Mouse (Mus musculus) retina, embryonic 14.5 days (tissue): ENCODE measurements around the gene Phc3.

ENCODE experiments used
- DNase-seq: peaks from one replicate; pipeline ENCODE4 v3.0.0-alpha.2; 2015; ENCODE audit warnings: low spot score

Phc3 gene

DNA sequence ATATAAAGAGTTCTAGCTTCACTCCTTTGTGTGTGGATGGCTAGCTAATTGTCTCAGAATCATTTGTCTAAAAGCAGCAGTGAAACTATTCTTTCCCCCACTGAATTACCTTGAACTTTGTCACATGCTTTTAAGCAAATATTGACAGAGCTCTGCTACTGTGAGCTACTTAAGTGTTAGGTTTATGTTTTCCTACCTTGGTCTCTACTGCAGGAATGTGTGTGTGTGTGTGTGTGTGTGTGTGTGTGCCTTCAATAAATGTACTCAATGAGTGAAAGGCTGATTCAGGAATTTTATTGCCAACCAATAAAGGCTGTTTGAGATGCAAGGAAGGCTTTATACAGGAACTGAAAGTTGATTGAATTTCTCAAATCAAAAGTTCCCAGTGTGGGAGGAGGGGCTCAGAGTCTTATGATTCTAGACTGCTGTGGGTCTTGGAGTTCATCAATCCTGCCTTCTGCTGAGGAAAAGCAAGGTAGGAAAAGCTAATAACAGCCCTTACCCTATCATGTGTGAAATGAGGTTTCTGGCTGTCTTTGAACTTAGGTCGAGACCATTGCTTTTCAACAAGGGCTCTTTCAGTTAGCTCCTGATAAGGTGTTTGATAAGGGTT, 7.9 kb upstream of the Phc3 start:
- DNase-seq = no peak

DNA sequence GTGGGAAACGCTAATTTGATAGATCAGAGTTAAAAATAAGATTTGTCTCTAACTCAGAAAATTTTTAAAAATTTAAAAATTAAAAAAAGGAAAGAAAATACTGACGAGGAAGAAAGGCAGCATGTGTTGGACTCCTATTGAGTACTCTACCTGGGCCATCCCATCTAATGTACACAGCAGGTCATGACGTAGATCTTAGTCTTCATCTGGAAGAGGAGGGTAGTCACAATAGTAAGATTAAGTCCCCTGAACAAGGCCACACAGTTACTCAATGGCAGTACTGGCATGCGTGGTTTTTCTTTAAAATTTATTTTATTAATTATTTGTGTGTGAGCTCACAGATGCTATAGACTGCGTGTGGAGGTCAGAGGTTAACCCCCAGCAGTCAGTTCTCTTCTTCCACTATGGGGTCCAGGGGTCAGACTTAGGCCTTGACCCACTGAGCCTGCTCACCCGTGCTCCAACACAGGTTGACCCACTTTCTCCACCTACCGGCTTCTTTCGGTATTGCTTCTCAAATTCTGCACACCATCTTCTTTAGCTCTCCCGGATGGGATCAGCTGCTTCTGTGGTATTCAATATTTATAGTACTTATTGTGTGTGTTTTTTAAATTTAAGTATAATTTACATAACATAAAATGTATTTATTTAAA, 6.0 kb upstream of the Phc3 start:
- DNase-seq = peak; percentile 91

DNA sequence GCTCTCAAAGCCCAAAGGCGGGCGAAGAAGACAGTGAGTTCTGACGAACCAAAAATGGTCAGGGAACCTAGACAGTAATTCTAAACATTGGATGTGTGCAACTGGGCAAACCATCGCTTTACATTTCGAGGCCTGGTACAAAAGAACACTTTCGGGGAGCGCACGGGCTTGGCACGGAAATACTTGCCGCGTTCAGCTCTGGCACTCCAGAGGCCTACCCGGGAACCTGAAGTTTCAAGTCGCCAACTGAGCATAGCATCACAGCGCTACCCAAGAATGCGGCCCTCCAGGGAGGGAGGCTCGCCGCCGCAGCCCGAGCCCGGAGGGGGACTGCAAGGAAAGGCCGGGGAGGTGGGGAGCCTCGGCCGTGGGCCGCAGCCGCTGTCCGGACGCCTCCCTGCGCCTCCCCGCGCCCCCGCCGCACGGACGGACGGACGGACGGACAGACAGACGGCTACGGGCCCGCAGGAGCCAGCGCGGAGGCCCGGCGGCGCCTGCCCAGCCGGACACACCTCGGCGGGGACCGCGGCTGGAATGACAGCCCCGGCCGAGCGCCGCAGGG, 603 bp downstream of the Phc3 start:
- peak; percentile 55 for DNase-seq

DNA sequence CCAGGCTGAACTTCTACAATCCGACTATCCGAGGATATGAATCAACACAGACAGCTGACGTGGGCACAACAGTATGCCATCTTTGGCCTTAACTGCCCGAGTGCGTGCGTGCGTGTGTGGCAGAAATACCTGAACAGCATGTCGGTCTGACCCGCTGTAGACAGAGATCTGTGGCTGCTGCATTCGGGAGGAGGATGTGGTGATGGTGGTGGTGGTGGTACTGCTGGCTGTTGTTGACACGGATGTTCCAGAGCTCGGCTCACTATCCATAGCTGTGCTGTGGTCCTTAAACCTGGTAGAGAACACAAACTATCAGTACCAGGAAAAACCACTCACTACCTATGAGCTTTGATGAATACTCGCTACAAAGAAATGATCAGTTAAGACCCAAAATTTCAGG, 3.6 kb downstream of the Phc3 start:
- no peak for DNase-seq

DNA sequence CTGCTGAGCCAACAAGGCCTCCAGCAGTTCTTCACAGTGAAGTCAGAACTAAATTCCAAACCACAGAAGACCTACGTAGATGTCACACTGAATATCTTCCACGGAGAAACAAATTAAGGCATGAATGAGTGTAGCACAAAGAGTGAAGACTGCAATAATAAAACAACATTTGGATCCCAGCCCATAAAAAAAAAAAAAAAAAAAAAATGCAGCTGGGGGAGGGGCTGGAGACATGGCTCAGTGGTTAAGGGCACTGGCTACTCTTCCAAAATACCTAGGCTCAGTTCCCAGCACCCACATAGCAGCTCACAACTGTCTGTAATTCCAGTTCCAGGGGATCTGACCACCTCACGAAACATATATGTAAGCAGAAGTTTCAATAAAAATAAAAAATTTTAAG, 5.0 kb downstream of the Phc3 start:
- DNase-seq = no peak

DNA sequence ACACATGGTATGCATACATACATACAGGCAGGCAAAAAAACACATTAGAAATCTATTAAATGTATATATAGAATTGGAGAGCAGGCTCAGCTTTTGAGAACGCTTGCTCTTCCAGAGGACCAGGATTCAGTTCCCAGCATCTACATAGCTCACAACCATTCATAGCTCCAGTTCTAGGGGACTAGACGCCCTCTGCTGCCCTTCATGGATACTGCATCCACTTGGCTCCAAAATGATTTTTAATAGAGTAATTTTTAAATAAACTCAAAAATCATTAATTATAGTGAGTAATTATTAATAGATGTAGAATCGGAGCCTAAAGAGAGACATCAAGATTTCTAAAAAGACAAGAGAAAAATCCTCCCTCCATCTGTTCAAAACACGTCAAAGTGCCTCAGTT, 6.1 kb downstream of the Phc3 start:
- DNase-seq = no peak

DNA sequence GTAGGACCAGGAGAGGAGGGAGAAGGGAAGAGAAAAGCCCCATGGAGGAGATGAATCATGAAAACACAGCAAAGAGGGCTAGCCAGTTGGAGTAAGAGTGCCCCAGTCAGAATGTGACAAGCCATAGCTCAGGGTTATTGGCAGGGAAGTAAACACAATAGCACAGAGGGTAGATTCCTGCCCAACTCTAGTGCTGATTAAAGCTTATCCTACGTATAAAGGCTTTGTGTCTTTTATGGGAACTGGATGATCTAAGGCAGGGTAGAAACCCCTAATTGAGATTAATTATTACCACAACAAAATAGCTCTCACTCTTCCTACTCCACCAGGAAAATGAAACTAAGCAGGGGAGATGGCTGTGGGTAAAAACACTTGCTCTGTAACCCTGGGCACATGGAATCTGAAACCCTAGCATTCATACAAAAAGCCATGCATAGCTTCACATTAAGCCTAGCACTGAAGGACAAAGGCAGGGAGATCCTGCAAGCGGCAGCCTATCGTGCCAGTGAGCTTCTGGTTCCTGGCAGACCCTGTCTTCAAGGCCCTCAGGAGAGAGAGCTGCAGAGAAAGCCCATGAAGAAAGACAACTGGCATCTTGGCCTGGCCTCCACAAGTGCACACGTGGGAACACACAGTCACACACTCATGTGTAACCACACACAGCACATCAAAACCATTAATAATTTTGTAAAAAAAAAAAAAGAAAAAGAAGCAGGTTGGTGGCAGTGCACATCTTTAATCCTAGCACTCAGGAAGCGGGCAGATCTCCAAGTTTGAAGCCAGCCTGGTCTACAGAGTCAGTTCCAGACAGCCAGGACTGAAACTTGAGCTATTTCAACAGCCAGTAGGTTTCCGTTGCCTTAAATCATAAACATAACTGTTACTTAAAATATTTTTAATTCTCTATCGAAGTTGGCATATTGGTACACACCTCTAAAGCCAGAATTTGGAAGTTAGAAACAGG, 9.1 kb downstream of the Phc3 start:
- no peak for DNase-seq

DNA sequence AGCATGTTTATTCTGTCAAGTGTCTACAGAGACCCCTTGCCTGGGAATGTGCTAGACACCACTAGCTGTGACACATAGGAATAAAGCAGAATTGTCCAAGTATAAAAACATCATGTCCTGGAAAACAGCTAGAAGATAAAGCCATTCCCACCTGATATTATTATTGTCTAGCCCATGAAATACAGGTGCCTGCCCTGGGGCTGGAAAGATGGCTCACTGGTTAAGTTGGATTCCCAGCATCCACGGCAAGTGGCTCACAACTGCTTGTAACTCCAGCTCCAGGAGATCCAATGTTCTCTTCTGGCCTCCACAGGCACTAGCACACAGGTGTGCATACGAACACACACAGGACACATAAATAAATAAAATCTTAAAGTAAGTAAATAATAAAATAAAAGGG, 10.5 kb downstream of the Phc3 start:
- no peak for DNase-seq

DNA sequence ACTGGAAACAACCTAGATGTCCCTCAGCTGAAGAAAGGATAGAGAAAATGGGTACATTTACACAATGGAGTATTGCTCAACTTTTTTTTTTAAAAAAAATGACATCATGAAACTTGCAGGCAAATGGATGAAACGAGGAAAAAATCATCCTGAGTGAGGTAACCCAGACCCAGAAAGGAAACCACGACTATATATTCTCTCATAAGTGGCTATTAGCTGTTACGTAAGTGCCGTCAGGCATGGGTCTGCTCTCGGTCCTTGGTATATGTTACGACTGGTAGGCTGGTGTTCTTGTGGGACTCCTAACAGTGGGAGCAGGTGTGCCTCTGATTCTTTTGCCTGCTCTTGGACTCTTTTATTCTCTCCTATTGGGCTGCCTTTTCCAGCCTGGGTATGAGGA, 12.9 kb downstream of the Phc3 start:
- DNase-seq = no peak

DNA sequence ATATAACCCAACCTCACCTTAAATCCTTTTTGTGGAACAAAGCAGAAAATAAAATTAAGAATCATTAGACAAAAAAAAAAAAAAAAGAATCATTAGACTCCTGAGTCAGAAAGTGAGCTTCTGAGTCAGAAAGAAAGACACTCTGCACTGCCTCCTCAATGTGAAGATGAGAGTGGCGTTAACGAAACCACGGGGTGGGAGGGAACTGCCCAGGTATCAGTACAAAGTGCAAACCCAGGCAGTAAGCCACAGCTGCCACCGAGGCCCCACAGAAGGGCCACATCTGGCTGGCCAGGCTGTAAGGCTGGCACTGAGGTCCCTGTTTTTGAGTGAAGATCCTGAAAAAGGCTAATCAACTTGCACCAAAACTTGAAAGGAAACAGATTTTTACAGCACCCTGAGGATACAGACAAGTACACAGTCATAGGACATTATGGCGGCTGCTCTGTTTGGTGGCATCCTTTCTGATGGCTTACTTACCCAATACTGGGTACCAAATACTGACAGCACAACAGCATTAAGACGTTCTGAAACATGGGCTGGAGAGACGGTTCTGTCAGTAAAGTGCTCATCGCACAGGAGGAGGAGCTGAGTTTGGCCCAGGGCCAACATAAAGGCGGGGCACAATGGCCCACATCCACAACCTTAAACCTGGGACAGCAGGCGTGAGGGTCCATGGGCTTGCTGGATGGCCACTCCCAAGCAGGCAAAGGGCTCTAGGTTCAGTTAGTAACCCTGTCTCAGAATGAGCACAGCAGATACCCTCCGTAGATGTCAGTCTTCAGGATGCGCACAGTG, 16.7 kb downstream of the Phc3 start:
- no peak for DNase-seq

DNA sequence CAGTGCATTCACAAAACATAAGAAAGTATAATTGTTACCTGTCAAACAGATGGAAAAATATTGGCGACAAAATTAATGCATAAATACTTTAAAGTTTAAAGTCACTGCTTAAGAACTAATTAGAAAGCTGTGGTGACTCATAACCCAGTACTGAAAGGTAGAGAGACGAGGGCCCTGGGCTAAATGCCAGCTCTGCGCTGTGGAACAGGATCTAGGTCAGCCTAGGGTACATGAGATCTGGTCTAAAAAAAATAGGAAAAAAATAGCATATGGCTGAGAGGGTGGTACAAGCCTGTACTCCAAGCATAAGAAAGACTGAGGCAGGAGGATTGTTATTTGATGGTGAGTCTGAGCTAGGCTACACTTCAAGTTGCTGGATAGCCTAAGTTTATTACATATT, 17.6 kb downstream of the Phc3 start:
- no peak for DNase-seq

DNA sequence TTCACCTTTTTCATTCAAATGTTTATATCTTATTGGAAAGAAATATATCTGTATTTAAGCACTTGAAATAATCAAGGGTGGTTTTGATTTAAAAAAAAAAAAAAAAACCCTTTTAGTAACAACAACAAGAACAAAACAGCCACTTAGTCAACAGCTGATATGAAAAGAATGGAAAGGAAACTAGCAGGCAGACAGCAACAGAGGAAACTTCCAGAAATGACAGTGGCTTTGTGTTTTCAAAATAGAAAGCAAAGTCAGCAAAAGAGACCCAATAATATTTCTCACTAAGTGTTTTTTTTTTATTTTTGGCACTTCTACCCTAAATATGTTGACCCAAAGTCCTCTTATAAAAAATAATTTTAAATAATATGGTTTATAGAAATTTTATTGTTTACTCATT, 34.8 kb downstream of the Phc3 start:
- no peak for DNase-seq

DNA sequence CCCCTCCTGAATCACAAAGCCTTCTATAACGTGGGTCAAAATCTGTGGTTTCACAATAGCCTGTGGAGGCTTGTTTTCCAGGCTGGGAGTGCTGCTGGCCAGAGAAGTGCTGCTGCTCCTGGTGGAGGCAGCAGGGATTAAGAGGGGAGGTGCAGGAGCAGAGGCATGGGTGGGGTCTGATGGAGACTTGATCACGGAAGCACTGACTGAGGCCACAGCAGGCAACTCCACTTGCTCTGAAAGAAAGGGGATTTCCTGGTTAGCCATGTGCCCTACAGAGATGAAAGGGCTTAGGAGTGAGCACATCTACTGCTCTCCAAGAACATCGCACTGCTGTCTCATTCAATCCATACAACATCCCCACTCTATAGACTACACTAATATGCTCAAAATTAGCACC, 39.4 kb downstream of the Phc3 start:
- DNase-seq = no peak

DNA sequence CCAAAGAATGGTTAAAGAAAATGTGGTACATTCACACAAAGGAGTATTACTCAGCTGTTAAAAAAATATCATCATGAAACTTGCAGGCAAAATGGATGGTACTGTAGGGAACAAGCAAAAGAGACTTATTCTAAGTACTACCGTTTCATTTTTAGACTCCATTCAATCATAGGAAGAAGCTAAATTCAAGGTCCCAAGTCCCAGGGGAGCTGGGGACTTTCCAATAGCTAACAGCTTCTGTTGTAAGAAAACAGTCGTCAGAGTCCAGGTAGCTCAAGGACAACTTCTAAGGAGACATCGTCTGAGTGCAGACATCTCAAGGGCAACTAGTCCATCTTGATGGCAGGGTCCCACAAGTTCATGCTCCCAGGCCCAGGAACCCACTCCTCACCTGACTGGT, 41.6 kb downstream of the Phc3 start:
- no peak for DNase-seq

DNA sequence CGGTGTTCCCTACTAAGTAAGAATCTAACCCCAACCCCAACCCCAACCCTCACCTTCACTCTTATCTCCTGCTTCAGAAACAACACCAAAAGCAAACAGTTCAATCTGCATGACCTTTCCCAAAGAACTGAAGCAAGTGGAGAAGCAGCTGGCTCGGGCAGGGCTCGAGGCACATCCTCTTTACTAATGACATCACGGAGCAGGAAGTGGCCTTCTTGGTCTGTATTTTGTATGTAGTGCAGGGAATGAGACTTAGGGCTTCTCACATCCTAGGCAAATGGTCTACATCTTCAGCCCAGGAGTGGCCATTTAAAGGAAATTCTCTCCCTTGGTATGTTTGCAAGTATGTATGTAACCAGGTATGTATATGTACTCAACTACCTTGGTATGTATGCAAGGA, 52.1 kb downstream of the Phc3 start:
- no peak for DNase-seq

DNA sequence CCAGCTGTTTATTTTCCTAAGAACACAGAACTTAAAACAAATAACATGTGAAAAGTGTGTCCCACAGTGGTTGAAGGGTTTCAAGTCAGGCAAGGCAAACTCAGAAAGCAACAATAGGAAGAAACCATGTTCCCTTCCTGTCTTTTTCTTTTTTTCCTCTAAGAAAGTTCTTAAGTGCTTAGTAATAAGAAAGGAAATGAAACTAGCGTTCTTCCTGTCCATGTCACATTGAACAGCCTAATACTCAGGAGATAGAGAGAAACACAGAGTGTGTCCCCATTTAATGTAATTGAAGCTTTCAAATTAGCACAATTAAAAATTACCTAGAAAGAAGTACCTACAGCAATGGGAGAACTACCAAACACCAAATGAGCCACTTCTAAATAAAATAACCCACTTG, 64.6 kb downstream of the Phc3 start:
- DNase-seq = no peak

DNA sequence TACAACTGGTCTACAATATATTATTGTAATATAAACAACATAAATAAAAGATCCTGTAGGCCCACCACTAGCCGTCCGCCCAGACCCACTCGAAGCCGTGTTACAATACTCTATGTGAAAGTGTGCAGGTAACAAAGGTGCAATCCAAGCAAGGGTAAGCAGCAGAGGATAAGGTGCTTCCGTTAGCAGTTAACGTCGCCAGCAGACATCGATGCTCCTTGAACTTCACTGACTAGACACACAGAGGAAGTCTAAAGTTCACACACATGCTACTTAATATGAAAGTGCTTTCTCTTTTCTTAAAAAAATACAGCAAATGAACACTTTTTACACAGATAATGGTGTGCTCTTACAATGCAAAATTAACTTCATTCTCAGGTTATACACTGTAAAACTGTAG, 69.8 kb downstream of the Phc3 start:
- DNase-seq = no peak

DNA sequence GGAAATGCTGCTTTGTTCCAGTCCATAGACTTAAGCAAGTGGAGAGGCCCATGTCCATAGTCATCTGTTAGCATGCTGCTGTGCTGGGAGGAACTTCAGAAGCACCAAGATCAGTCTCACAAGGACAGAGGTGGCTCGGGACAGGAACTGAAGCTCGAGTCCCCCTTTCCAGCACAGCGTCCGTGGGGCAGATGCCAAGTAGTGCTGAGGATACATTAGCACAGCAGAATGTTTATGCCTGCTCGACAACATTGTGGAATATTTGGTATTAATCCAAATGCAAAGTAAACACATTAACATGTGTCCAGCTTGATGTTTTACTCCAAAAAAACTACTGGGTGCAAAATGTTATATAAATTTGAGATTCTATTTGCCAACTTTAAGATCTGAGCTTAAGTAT, 72.5 kb downstream of the Phc3 start:
- no peak for DNase-seq

DNA sequence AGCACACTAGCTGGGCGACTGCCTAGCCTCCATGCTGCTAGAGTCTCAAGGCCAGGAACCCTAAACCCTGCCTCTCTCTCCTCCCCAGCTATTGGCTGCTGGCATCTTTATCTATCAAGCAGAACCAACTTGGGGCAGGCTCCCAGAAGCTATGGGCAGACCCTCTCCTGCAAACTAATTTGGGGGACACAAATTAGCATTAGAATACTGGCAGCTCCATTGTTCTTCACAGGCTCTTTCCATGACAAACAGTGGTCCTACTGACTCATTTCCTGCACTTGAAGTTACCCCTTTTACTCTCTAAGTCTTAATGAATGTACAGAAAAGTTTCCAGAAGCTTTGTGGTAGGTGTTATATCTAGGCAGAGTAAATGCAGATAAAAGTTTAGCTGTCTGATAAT, 80.2 kb downstream of the Phc3 start:
- no peak for DNase-seq

DNA sequence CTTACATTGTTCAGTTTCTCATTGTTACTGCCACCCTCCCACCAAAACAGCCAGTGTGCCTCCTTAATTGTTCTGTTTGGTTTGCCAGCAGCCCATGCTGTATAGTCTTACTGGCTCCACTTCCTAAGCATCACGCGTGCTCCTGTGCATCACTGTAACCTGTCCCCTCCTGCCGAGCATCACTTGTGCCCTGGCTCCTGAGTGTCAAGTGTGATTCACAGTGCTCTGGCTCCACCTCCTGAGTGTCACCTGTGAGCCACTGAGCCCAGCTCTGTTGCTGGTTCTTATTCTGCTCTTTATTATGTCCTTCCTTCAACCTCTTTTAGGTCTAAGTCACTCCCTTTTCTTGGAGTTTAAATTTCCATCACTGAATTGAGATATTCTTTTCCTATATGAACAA, 81.8 kb downstream of the Phc3 start:
- DNase-seq = no peak

DNA sequence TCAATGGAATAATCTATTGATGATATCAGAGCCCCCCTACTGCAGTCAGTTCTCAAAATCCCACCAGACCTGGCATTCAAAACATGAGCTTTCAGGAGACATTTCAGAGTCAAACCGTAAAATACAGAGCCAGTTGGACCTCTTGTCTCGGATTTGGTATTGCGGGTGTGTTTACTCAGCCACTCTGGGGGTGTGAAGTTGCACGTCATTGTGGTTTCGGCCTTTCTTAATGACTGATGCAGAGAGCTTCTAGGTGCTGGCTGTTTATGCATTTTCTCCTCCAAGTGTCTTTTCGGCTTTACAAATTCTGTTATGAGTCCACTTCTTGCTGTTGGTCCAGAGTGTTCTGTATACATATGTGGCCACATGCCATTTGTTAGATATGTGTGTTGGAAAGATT, 92.5 kb downstream of the Phc3 start:
- DNase-seq = no peak

DNA sequence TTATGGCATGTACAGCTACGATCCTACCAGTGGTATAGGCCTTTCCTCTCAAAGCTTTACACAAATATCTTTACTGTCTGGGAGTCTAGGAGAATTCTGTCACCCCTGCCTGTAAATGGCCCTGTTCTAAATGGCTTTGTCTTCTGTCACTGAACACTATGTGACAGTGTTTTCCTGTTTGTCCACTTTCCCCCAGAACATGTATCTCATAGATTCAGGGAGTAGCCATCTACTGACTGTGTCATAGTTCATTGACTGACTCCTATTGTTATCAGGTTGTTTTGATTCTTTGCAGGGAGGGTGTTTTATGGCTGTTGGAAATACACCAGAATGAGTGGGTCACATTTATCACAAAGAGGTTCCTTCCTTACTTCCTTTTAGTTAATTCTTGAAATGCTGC, 99.2 kb downstream of the Phc3 start:
- DNase-seq = no peak
